Mouse (Mus musculus): ENCODE results near the gene L3mbtl3. TPM values are rescaled to one million over a fixed set of nuclear protein-coding genes. Genes with fewer than 3 reads are reported as not detected.

L3mbtl3 gene
- polyA plus RNA-seq, 1 experiment from 2014 or later: 28.0 TPM

- Histone ChIP-seq H3K9me3 (ENCODE audit: control insufficient read depth, low read length) (no peaks in the 10 kb centered on the region), H3K4me2 (ENCODE audit: low read length) (no peak overlapping the region), H3K27ac (ENCODE audit: low read length) (no peak overlapping the region), H3K27me3 (replicated peaks; ENCODE audit: control insufficient read depth, insufficient read depth, low read length) (no peaks in the 10 kb centered on the region), H3K4me3 (replicated peaks; ENCODE audit: low read length) (no peak overlapping the region), H3K4me1 (replicated peaks; ENCODE audit: control insufficient read depth, insufficient read depth, low read length) (no peaks in the 10 kb centered on the region), H3K9ac (replicated peaks; ENCODE audit: low read depth, low read length) (no peak overlapping the region), H3K36me3 (ENCODE audit: control insufficient read depth, insufficient read depth) (no peaks in the 10 kb centered on the region; the same call in none of the 2 replicates)
- WGBS: 80% methylated on average over 1 of the region's 1 CpGs
- ATAC-seq: no peak
Measured at GRCm38 (mm10) chr10:26350153-26350552, 25.6 kb downstream of the L3mbtl3 start.

- Histone ChIP-seq H3K4me1 (replicated peaks; ENCODE audit: control insufficient read depth, insufficient read depth, low read length) (no peaks in the 10 kb centered on the region), H3K27me3 (replicated peaks; ENCODE audit: control insufficient read depth, insufficient read depth, low read length) (no peaks in the 10 kb centered on the region), H3K36me3 (ENCODE audit: control insufficient read depth, insufficient read depth) (peaks cover 4% of the 10 kb centered on the region), H3K9ac (replicated peaks; ENCODE audit: low read depth, low read length) (no peak overlapping the region), H3K4me2 (ENCODE audit: low read length) (no peak overlapping the region), H3K4me3 (replicated peaks; ENCODE audit: low read length) (no peak overlapping the region), H3K9me3 (ENCODE audit: control insufficient read depth, low read length) (no peaks in the 10 kb centered on the region), H3K27ac (ENCODE audit: low read length) (no peak overlapping the region)
- WGBS: 38% methylated on average over 7 of the region's 7 CpGs
- ATAC-seq: no peak
Measured at GRCm38 (mm10) chr10:26347614-26348013, 28.2 kb downstream of the L3mbtl3 start.

GRCm38 (mm10) chr10:26345879-26346278 is 29.9 kb downstream of the L3mbtl3 start:
- no peaks in the 10 kb centered on the region for H3K4me1 ChIP-seq (replicated peaks; ENCODE audit: control insufficient read depth, insufficient read depth, low read length)
- H3K9me3 ChIP-seq (ENCODE audit: control insufficient read depth, low read length): no peaks in the 10 kb centered on the region
- H3K36me3 ChIP-seq (ENCODE audit: control insufficient read depth, insufficient read depth): peaks cover 11% of the 10 kb centered on the region
- WGBS: 100% methylated on average over 1 of the region's 1 CpGs
- no peak overlapping the region for H3K4me3 ChIP-seq (replicated peaks; ENCODE audit: low read length)
- no peak for ATAC-seq
- H3K9ac ChIP-seq (replicated peaks; ENCODE audit: low read depth, low read length): no peak overlapping the region
- H3K27ac ChIP-seq (ENCODE audit: low read length): no peak overlapping the region
- no peak overlapping the region for H3K4me2 ChIP-seq (ENCODE audit: low read length)
- no peaks in the 10 kb centered on the region for H3K27me3 ChIP-seq (replicated peaks; ENCODE audit: control insufficient read depth, insufficient read depth, low read length)

GRCm38 (mm10) chr10:26337896-26338503 is 37.8 kb downstream of the L3mbtl3 start:
- whole genome bisulfite sequencing: 91% methylated on average over 23 of the region's 23 CpGs
- H3K9ac ChIP-seq (replicated peaks; ENCODE audit: low read depth, low read length): no peak overlapping the region
- no peaks in the 10 kb centered on the region for H3K4me1 ChIP-seq (replicated peaks; ENCODE audit: control insufficient read depth, insufficient read depth, low read length)
- H3K4me3 ChIP-seq (replicated peaks; ENCODE audit: low read length): no peak overlapping the region
- ATAC-seq: no peak
- H3K27me3 ChIP-seq (replicated peaks; ENCODE audit: control insufficient read depth, insufficient read depth, low read length): no peaks in the 10 kb centered on the region
- no peak overlapping the region for H3K27ac ChIP-seq (ENCODE audit: low read length)
- peaks cover 14% of the 10 kb centered on the region for H3K36me3 ChIP-seq (ENCODE audit: control insufficient read depth, insufficient read depth)
- no peaks in the 10 kb centered on the region for H3K9me3 ChIP-seq (ENCODE audit: control insufficient read depth, low read length)
- H3K4me2 ChIP-seq (ENCODE audit: low read length): no peak overlapping the region

GRCm38 (mm10) chr10:26333966-26334365 is 41.8 kb downstream of the L3mbtl3 start:
- no peak for ATAC-seq
- WGBS: 48% methylated on average over 5 of the region's 5 CpGs

GRCm38 (mm10) chr10:26332781-26333180 is 43.0 kb downstream of the L3mbtl3 start:
- Histone ChIP-seq H3K9me3 (ENCODE audit: control insufficient read depth, low read length) (no peaks in the 10 kb centered on the region), H3K4me3 (replicated peaks; ENCODE audit: low read length) (no peak overlapping the region), H3K4me1 (replicated peaks; ENCODE audit: control insufficient read depth, insufficient read depth, low read length) (peaks cover 1% of the 10 kb centered on the region), H3K36me3 (ENCODE audit: control insufficient read depth, insufficient read depth) (peaks cover 8% of the 10 kb centered on the region), H3K27me3 (replicated peaks; ENCODE audit: control insufficient read depth, insufficient read depth, low read length) (no peaks in the 10 kb centered on the region), H3K9ac (replicated peaks; ENCODE audit: low read depth, low read length) (no peak overlapping the region), H3K4me2 (ENCODE audit: low read length) (no peak overlapping the region), H3K27ac (ENCODE audit: low read length) (no peak overlapping the region)
- ATAC-seq: no peak
- WGBS: 26% methylated on average over 2 of the region's 2 CpGs

More at GRCm38 (mm10) chr10:26333966-26334365, 41.8 kb downstream of the L3mbtl3 start:
- Histone ChIP-seq H3K9ac (replicated peaks; ENCODE audit: low read depth, low read length) (no peak overlapping the region), H3K27ac (ENCODE audit: low read length) (no peak overlapping the region), H3K4me2 (ENCODE audit: low read length) (no peak overlapping the region), H3K36me3 (ENCODE audit: control insufficient read depth, insufficient read depth) (peaks cover 13% of the 10 kb centered on the region), H3K4me3 (replicated peaks; ENCODE audit: low read length) (no peak overlapping the region), H3K9me3 (ENCODE audit: control insufficient read depth, low read length) (no peaks in the 10 kb centered on the region), H3K4me1 (replicated peaks; ENCODE audit: control insufficient read depth, insufficient read depth, low read length) (no peaks in the 10 kb centered on the region), H3K27me3 (replicated peaks; ENCODE audit: control insufficient read depth, insufficient read depth, low read length) (no peaks in the 10 kb centered on the region)

- Histone ChIP-seq H3K4me3 (replicated peaks; ENCODE audit: low read length) (no peak overlapping the region), H3K4me1 (replicated peaks; ENCODE audit: control insufficient read depth, insufficient read depth, low read length) (peaks cover 4% of the 10 kb centered on the region), H3K9me3 (ENCODE audit: control insufficient read depth, low read length) (no peaks in the 10 kb centered on the region), H3K27me3 (replicated peaks; ENCODE audit: control insufficient read depth, insufficient read depth, low read length) (no peaks in the 10 kb centered on the region), H3K27ac (ENCODE audit: low read length) (no peak overlapping the region), H3K9ac (replicated peaks; ENCODE audit: low read depth, low read length) (no peak overlapping the region), H3K36me3 (ENCODE audit: control insufficient read depth, insufficient read depth) (peaks cover 10% of the 10 kb centered on the region), H3K4me2 (ENCODE audit: low read length) (no peak overlapping the region)
- WGBS: 69% methylated on average over 3 of the region's 3 CpGs
- ATAC-seq: no peak
Measured at GRCm38 (mm10) chr10:26328843-26329242, 46.9 kb downstream of the L3mbtl3 start.

- 10% methylated on average over 17 of the region's 17 CpGs for WGBS
- H3K27me3 ChIP-seq (replicated peaks; ENCODE audit: control insufficient read depth, insufficient read depth, low read length): no peaks in the 10 kb centered on the region
- no peak overlapping the region for H3K4me2 ChIP-seq (ENCODE audit: low read length)
- no peaks in the 10 kb centered on the region for H3K9me3 ChIP-seq (ENCODE audit: control insufficient read depth, low read length)
- no peak overlapping the region for H3K27ac ChIP-seq (ENCODE audit: low read length)
- no peak overlapping the region for H3K4me3 ChIP-seq (replicated peaks; ENCODE audit: low read length)
- peaks cover 4% of the 10 kb centered on the region for H3K4me1 ChIP-seq (replicated peaks; ENCODE audit: control insufficient read depth, insufficient read depth, low read length)
- H3K9ac ChIP-seq (replicated peaks; ENCODE audit: low read depth, low read length): no peak overlapping the region
- peaks cover 10% of the 10 kb centered on the region for H3K36me3 ChIP-seq (ENCODE audit: control insufficient read depth, insufficient read depth)
- ATAC-seq: peak; percentile 73
Measured at GRCm38 (mm10) chr10:26327691-26328542, 47.9 kb downstream of the L3mbtl3 start.

- H3K4me2 ChIP-seq (ENCODE audit: low read length): no peak overlapping the region
- WGBS: 47% methylated on average over 5 of the region's 5 CpGs
- peak; percentile 34; the same call in 1 of the 2 replicates for ATAC-seq
Measured at GRCm38 (mm10) chr10:26327291-26327690, 48.5 kb downstream of the L3mbtl3 start.

More at GRCm38 (mm10) chr10:26327291-26327690, 48.5 kb downstream of the L3mbtl3 start:
- Histone ChIP-seq H3K4me1 (replicated peaks; ENCODE audit: control insufficient read depth, insufficient read depth, low read length) (peaks cover 4% of the 10 kb centered on the region), H3K27me3 (replicated peaks; ENCODE audit: control insufficient read depth, insufficient read depth, low read length) (no peaks in the 10 kb centered on the region), H3K4me3 (replicated peaks; ENCODE audit: low read length) (no peak overlapping the region), H3K27ac (ENCODE audit: low read length) (no peak overlapping the region), H3K9me3 (ENCODE audit: control insufficient read depth, low read length) (no peaks in the 10 kb centered on the region), H3K9ac (replicated peaks; ENCODE audit: low read depth, low read length) (no peak overlapping the region), H3K36me3 (ENCODE audit: control insufficient read depth, insufficient read depth) (peaks cover 10% of the 10 kb centered on the region)
